Comparison of ENCODE assay signal across 20 mouse cellular contexts in genomic region chr13:43959121-43959572, GRCm38 (mm10).
A peak's percentile ranks its signal among the peaks of the same experiment; 100 is the strongest.
DNase-seq lines count a peak whose midpoint lies in the region; ATAC-seq and TF ChIP-seq lines count a peak whose summit lies in the region.
"Had no signal": no experiment of that assay in that cellular context is flagged by ENCODE, and none has a peak within 500 bp of the region (broad histone marks: within the 10 kb centered on the region; RNA-seq: fewer than 3 reads in every experiment).

No protein-coding gene starts in this region.

- peak overlapping the region; percentile 24 for H3K4me2 ChIP-seq in limb, embryonic 14.5 days (replicated peaks; ENCODE audit: low read depth, low read length, severe bottlenecking)
- H3K4me2 ChIP-seq: forebrain, embryonic 15.5 days; hindbrain, embryonic 15.5 days had no signal

- no peak for TF ChIP-seq CTCF in thymus, adult 2 months (IDR thresholded peaks at IDR 0.05; ENCODE audit: borderline replicate concordance, control insufficient read depth, extremely low read depth, insufficient read depth, low read length, poor library complexity)

- peak overlapping the region; percentile 64 for H3K27ac ChIP-seq in thymus, adult 2 months (ENCODE audit: control insufficient read depth, insufficient read depth, low read length)
- H3K27ac ChIP-seq in limb, embryonic 14.5 days (replicated peaks; ENCODE audit: low read depth, low read length) = no peak overlapping the region
- H3K27ac ChIP-seq: forebrain, embryonic 15.5 days; gastrocnemius, adult 2 months; heart, adult 2 months; hindbrain, embryonic 15.5 days had no signal

- DNase-seq in CD4-positive, CD25-positive, alpha-beta regulatory T cell, adult 2 months (ENCODE audit: low read depth, low spot score) = peak; percentile 3
- DNase-seq in thymus, adult 2 months = peak; percentile 13
- no peak for DNase-seq in thymus, adult 18-20 months
- no peak for DNase-seq in limb, embryonic 14.5 days (ENCODE audit: low spot score)
- DNase-seq in spleen, postnatal 36 days (ENCODE audit: low spot score in 2 of 2) = peak; percentile 67 to 76
- no peak for DNase-seq in adrenal gland, adult 18-20 months (ENCODE audit: low spot score in 2 of 2)
- no peak for DNase-seq in ovary, postnatal 36 days (ENCODE audit: low spot score)
- DNase-seq: adrenal gland, adult 8-10 months; cerebellum, adult 8-10 months; gastrocnemius, adult 2 months; heart, adult 2 months; kidney, adult 11 months; kidney, postnatal 36 days; left cerebral cortex, postnatal 4 days; lung, adult 2 months; right cerebral cortex, adult 18-20 months had no signal

- H3K9ac ChIP-seq in limb, embryonic 14.5 days (ENCODE audit: low read depth, low read length, severe bottlenecking) = no peak overlapping the region
- H3K9ac ChIP-seq: forebrain, embryonic 15.5 days; hindbrain, embryonic 15.5 days had no signal

- TF ChIP-seq POLR2A in thymus, adult 2 months (IDR thresholded peaks at IDR 0.05; ENCODE audit: control insufficient read depth, extremely low read depth, insufficient read depth, low read length, poor library complexity) = no peak
- no peak for TF ChIP-seq POLR2A in limb, embryonic 14.5 days (IDR thresholded peaks at IDR 0.05; ENCODE audit: borderline replicate concordance, extremely low read depth, insufficient read depth, insufficient read length)

- H3K36me3 ChIP-seq in thymus, adult 2 months (ENCODE audit: control insufficient read depth, insufficient read depth, low read length) = no peaks in the 10 kb centered on the region
- no peaks in the 10 kb centered on the region for H3K36me3 ChIP-seq in limb, embryonic 14.5 days (ENCODE audit: control insufficient read depth, insufficient read depth, low read length)
- H3K36me3 ChIP-seq: forebrain, embryonic 15.5 days; hindbrain, embryonic 15.5 days had no signal

- H3K27me3 ChIP-seq in thymus, adult 2 months (ENCODE audit: control insufficient read depth, insufficient read depth, low read length) = no peaks in the 10 kb centered on the region
- no peaks in the 10 kb centered on the region for H3K27me3 ChIP-seq in limb, embryonic 14.5 days (ENCODE audit: control insufficient read depth, insufficient read depth, low read length)
- H3K27me3 ChIP-seq: hindbrain, embryonic 15.5 days had no signal

- H3K9me3 ChIP-seq in limb, embryonic 14.5 days (ENCODE audit: control insufficient read depth, low read length) = no peaks in the 10 kb centered on the region
- H3K9me3 ChIP-seq: forebrain, embryonic 15.5 days; hindbrain, embryonic 15.5 days had no signal

- ATAC-seq in CD4-positive, CD25-positive, alpha-beta regulatory T cell, adult 4 months = no peak
- ATAC-seq in limb, embryonic 14.5 days (ENCODE audit: low FRiP score, low read depth) = no peak
- ATAC-seq: forebrain, embryonic 15.5 days; midbrain, embryonic 16.5 days had no signal

- WGBS in thymus, adult 2 months = 8% methylated on average over 9 of the region's 9 CpGs
- 32% methylated on average over 9 of the region's 9 CpGs for WGBS in limb, embryonic 14.5 days

- no peak overlapping the region for H3K4me3 ChIP-seq in thymus, adult 2 months (ENCODE audit: control insufficient read depth, insufficient read depth, low read length)
- no peak overlapping the region for H3K4me3 ChIP-seq in limb, embryonic 14.5 days (replicated peaks; ENCODE audit: low read length)
- H3K4me3 ChIP-seq: forebrain, embryonic 15.5 days; gastrocnemius, adult 2 months; heart, adult 2 months; hindbrain, embryonic 15.5 days had no signal

- peaks cover 29% of the 10 kb centered on the region for H3K4me1 ChIP-seq in thymus, adult 2 months (replicated peaks; ENCODE audit: control insufficient read depth, insufficient read depth, low read length)
- peaks cover 15% of the 10 kb centered on the region for H3K4me1 ChIP-seq in limb, embryonic 14.5 days (ENCODE audit: control insufficient read depth, insufficient read depth, low read length)
- H3K4me1 ChIP-seq: forebrain, embryonic 15.5 days had no signal

Comparison
In these comparisons a context has a peak if more than half of its experiments do, and no peak if none do; other contexts are left out.
1. DNase-seq: peak in CD4-positive, CD25-positive, alpha-beta regulatory T cell, adult 2 months (single experiment), thymus, adult 2 months (single experiment) and spleen, postnatal 36 days (2 of 2); none in thymus, adult 18-20 months (0 of 2), limb, embryonic 14.5 days (single experiment), adrenal gland, adult 18-20 months (0 of 2) and ovary, postnatal 36 days (single experiment).